Mouse (Mus musculus) cerebellum, adult 2 months (tissue): ENCODE measurements at regions not wholly inside any gene's neighbourhood (a gene's known extent, or its start where the extent isn't known, plus 50 kb on each side); places are given as distances from the start of the nearest gene placed in this dataset.
A peak's percentile ranks its signal among the peaks of the same experiment; 100 is the strongest.

Source experiments
- DNase-seq, 2 experiments: peaks; one replicate each; pipeline ENCODE4 v3.0.0; 2021
- H3K27ac ChIP-seq: fragments of 200-500 bp; 2 replicates; pipeline ENCODE4 v1.5.1; 2012; ENCODE audit warnings: low read length, control low read depth, inconsistent platforms; ENCODE audit not compliant: insufficient read depth
- H3K27me3 ChIP-seq: fragments of 200-500 bp; 2 replicates; pipeline ENCODE4 v1.6.1; 2012; ENCODE audit warnings: inconsistent platforms, mild to moderate bottlenecking, low read length, moderate library complexity; ENCODE audit not compliant: control insufficient read depth, insufficient read depth
- H3K4me1 ChIP-seq: fragments of 200-500 bp; 2 replicates; pipeline ENCODE4 v1.6.1; 2011; ENCODE audit warnings: low read length; ENCODE audit not compliant: control insufficient read depth, insufficient read depth
- H3K4me3 ChIP-seq: fragments of 200-500 bp; replicated peaks from 2 replicates; pipeline ENCODE3; 2011; ENCODE audit warnings: mild to moderate bottlenecking, low read depth, low read length, control low read depth; ENCODE audit not compliant: insufficient read depth
- CTCF ChIP-seq: fragments of 200-500 bp; IDR thresholded peaks from 2 replicates; pipeline ENCODE4 v1.5.1; 2011; ENCODE audit warnings: low read depth, mild to moderate bottlenecking, control low read depth, low read length, moderate library complexity, borderline replicate concordance; ENCODE audit not compliant: insufficient read depth
- POLR2A ChIP-seq: fragments of 200-500 bp; IDR thresholded peaks from 2 replicates; pipeline ENCODE4 v1.6.1; 2011; ENCODE audit warnings: low read length, control low read depth, borderline replicate concordance; ENCODE audit not compliant: insufficient read depth
- WGBS: fragments of 180-500 bp; shearing (Covaris S2); methylation state at CpG from one replicate; pipeline ENCODE4 v1.1.7; 2018; 5-methylcytosine and 5-hydroxymethylcytosine counted together

GRCm38 (mm10) chr13:98579731-98580130 is 57.5 kb downstream of the Tmem174 start:
- no peak overlapping the region for H3K27ac ChIP-seq
- TF ChIP-seq POLR2A (no peak), CTCF (no peak)
- H3K4me3 ChIP-seq = no peak overlapping the region
- WGBS = 94% methylated on average over 3 of the region's 3 CpGs
- no peak for DNase-seq
- no peaks in the 10 kb centered on the region; the same call in 1 of the 2 replicates for H3K4me1 ChIP-seq
- H3K27me3 ChIP-seq = peaks cover 1% of the 10 kb centered on the region; the same call in 1 of the 2 replicates

- WGBS = 14% methylated on average over 11 of the region's 11 CpGs
- Histone ChIP-seq H3K4me1 (no peaks in the 10 kb centered on the region; the same call in 1 of the 2 replicates), H3K27ac (no peak overlapping the region), H3K27me3 (peaks cover 1% of the 10 kb centered on the region; the same call in 1 of the 2 replicates), H3K4me3 (no peak overlapping the region)
- no peak for DNase-seq
- TF ChIP-seq CTCF (no peak), POLR2A (no peak)
Observed at GRCm38 (mm10) chr13:98578426-98579066, 58.7 kb downstream of the Tmem174 start.

- TF ChIP-seq POLR2A (no peak), CTCF (no peak)
Observed at GRCm38 (mm10) chr13:98576061-98576460, 61.1 kb downstream of the Tmem174 start.

DNA sequence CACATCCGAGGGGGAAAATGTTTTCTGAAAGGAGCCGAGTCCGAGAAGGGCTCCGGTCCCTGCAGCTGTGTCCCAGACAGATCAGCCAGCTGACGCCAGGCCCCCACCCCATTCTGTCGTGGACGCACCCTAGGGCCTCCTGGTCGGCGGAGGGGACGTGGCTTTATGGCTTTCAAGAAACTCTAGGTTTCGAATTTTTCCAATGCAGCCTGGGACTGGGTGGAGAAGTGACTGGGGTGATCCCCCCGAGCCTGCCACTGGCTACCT is 63.2 kb downstream of the Tmem174 start:
- H3K27ac ChIP-seq = no peak overlapping the region
- no peak for DNase-seq
- TF ChIP-seq CTCF (no peak), POLR2A (no peak)
- H3K4me3 ChIP-seq = no peak overlapping the region
- H3K4me1 ChIP-seq = no peaks in the 10 kb centered on the region; the same call in 1 of the 2 replicates
- WGBS = 50% methylated on average over 12 of the region's 12 CpGs
- peaks cover 2% of the 10 kb centered on the region; the same call in 1 of the 2 replicates for H3K27me3 ChIP-seq

More at GRCm38 (mm10) chr13:98576061-98576460, 61.1 kb downstream of the Tmem174 start:
- Histone ChIP-seq H3K4me3 (no peak overlapping the region), H3K27ac (no peak overlapping the region), H3K4me1 (no peaks in the 10 kb centered on the region; the same call in 1 of the 2 replicates), H3K27me3 (peaks cover 2% of the 10 kb centered on the region; the same call in 1 of the 2 replicates)
- no peak for DNase-seq
- 77% methylated on average over 3 of the region's 3 CpGs for WGBS

DNA sequence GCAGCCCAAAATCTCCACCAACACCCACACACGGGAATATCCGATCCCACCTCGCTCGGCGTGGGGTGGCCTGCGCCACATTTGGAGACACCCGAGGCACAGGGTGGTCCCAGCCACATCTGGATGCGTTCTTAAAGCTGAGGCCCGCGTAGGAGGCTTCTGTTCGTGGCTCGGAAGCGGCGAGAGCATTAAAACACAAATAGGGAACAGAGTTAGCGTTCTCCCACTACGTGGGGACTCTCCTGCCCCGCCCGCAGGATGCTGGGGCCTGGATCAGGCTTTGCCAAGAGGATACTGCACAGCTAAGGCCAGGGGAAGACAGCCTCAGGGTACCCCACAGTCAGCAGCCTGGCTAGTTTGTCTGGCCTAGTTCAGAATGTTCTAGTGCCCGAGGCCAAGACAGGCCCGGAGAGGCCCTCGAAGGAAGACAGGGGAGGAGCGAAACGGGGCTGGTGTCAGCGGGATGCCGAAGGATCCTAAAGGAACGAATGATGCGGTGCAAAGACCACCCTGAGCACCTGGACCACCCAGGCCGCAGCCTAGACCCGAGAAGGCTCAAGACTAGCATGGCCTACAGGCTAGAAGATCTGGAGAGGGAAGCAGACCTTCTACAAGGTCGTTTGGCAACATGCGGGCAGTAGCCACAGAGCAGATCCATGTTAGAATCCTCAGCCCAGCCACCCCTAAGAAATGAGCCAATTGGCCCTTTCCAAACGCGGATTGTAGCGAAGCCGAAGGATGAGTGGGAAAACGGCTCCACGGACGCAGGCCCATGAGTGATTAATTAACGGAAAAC is 63.8 kb downstream of the Tmem174 start:
- peak in 1 of 2 experiments; percentile 12 for DNase-seq
- Histone ChIP-seq H3K4me3 (no peak overlapping the region), H3K4me1 (no peaks in the 10 kb centered on the region), H3K27me3 (peaks cover 2% of the 10 kb centered on the region; the same call in 1 of the 2 replicates), H3K27ac (no peak overlapping the region)
- 37% methylated on average over 39 of the region's 39 CpGs for WGBS
- TF ChIP-seq POLR2A (no peak), CTCF (no peak)

- no peak overlapping the region for H3K4me3 ChIP-seq
- DNase-seq = peak in 1 of 2 experiments; percentile 10
- no peak for TF ChIP-seq POLR2A
- no peak for TF ChIP-seq CTCF
- no peaks in the 10 kb centered on the region for H3K4me1 ChIP-seq
- H3K27me3 ChIP-seq = peaks cover 2% of the 10 kb centered on the region; the same call in 1 of the 2 replicates
- no peak overlapping the region for H3K27ac ChIP-seq
- 2% methylated on average over 50 of the region's 50 CpGs for WGBS
Observed at GRCm38 (mm10) chr13:98572581-98573260, 64.5 kb downstream of the Tmem174 start.

DNA sequence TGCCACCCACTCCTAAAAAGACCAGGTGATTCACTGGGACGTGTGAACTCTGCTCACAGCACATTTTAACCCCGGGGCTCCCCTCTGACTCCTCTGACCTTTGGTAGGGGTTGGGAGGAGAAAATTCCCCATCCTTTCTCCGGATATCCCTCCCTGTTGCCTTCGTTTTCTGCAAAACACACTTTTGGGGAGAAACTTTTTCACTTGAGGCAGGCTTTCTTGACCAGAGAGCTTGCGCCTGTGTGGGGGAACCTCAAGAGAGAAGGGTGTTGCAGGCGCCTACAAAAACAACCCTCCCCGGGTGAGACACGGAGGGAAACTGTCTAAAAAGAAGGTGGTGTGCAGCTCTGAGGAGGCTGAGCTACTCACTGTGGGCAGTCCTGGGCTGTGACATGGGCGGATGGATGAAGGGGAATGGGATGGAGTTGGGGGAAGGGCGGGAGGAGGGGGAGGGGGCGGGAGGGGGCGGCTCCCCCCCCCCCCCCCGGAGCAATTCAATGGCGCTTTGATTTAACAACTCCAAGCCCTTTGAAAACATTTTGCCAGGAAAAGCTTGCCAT is 65.1 kb downstream of the Tmem174 start:
- Histone ChIP-seq H3K4me3 (no peak overlapping the region), H3K27ac (no peak overlapping the region), H3K4me1 (no peaks in the 10 kb centered on the region), H3K27me3 (peaks cover 2% of the 10 kb centered on the region; the same call in 1 of the 2 replicates)
- WGBS = 28% methylated on average over 11 of the region's 14 CpGs
- DNase-seq = no peak
- no peak for TF ChIP-seq POLR2A
- TF ChIP-seq CTCF = no peak
